Mouse (Mus musculus): ENCODE measurements around the gene Aplf.

GRCm38 (mm10) chr6:87651787-87652186, 20.2 kb downstream of the Aplf start:
- no peak for TF ChIP-seq POLR2A (IDR thresholded peaks at IDR 0.05; ENCODE audit: low read depth, low read length)
- no peak for TF ChIP-seq CTCF (IDR thresholded peaks at IDR 0.05; ENCODE audit: extremely low read depth, insufficient read length, insufficient replicate concordance, low read depth, low read length)
